Mouse (Mus musculus) forebrain, embryonic 16.5 days (tissue): ENCODE results near the gene Tenm1. TPM values are rescaled to one million over a fixed set of nuclear protein-coding genes. Genes with fewer than 3 reads are reported as not detected.
A peak's percentile ranks its signal among the peaks of the same experiment; 100 is the strongest.

Source experiments
- ATAC-seq: fragments of 200-750 bp; cut with Nextera tagmentation; 2 replicates; pipeline ENCODE4 v1.8.0; 2017; ENCODE audit warnings: mild to moderate bottlenecking, moderate library complexity
- H3K27ac ChIP-seq: fragments of 300-500 bp; sonication (generic); 2 replicates; pipeline ENCODE4 v1.5.1; 2014; ENCODE audit warnings: low read length, control low read depth
- H3K27me3 ChIP-seq: fragments of 300-500 bp; sonication (generic); replicated peaks from 2 replicates; pipeline ENCODE4 v1.6.1; 2014; ENCODE audit warnings: low read length; ENCODE audit not compliant: control insufficient read depth, insufficient read depth
- H3K36me3 ChIP-seq: fragments of 300-500 bp; sonication (generic); 2 replicates; pipeline ENCODE4 v1.6.1; 2014; ENCODE audit not compliant: control insufficient read depth, insufficient read depth
- H3K4me1 ChIP-seq: fragments of 300-500 bp; sonication (generic); replicated peaks from 2 replicates; pipeline ENCODE4 v1.6.1; 2014; ENCODE audit warnings: low read length; ENCODE audit not compliant: control insufficient read depth, insufficient read depth
- H3K4me2 ChIP-seq: fragments of 300-500 bp; sonication (generic); 2 replicates; pipeline ENCODE4 v1.6.1; 2014; ENCODE audit warnings: mild to moderate bottlenecking, low read length, control low read depth
- H3K4me3 ChIP-seq: fragments of 300-500 bp; sonication (generic); replicated peaks from 2 replicates; pipeline ENCODE4 v1.5.1; 2014; ENCODE audit warnings: mild to moderate bottlenecking, low read length, control low read depth
- H3K9ac ChIP-seq: fragments of 300-500 bp; sonication (generic); replicated peaks from 2 replicates; pipeline ENCODE4 v1.6.1; 2014; ENCODE audit warnings: low read depth, low read length, control low read depth
- H3K9me3 ChIP-seq: fragments of 300-500 bp; sonication (generic); 2 replicates; pipeline ENCODE4 v1.6.1; 2016; ENCODE audit warnings: low read length; ENCODE audit not compliant: control insufficient read depth
- WGBS: fragments of 180-500 bp; shearing (Covaris S2); extraction: QIAGEN DNeasy Blood & Tissue Kit; methylation state at CpG from one replicate; pipeline ENCODE4 v1.1.7; 2014; 5-methylcytosine and 5-hydroxymethylcytosine counted together
- polyA plus RNA-seq: library from polyadenylated mRNA; unstranded; fragments of >200 nt; fragmentation: Nextera tagmentation; extraction: Ambion mirVana; gene quantifications from 2 replicates; pipeline ENCODE4 v1.2.1, GENCODE M21; 2015

Gene Tenm1
- polyA plus RNA-seq, 1 experiment from 2014 or later = 28.5 TPM

- no peak overlapping the region for H3K4me2 ChIP-seq
- H3K4me3 ChIP-seq = no peak overlapping the region
- H3K27ac ChIP-seq = no peak overlapping the region
- H3K36me3 ChIP-seq = no peaks in the 10 kb centered on the region
- WGBS = 35% methylated on average over 1 of the region's 1 CpGs
- no peak for ATAC-seq
- H3K27me3 ChIP-seq = no peaks in the 10 kb centered on the region
- no peak overlapping the region for H3K9ac ChIP-seq
- H3K4me1 ChIP-seq = no peaks in the 10 kb centered on the region
- no peaks in the 10 kb centered on the region for H3K9me3 ChIP-seq
Observed at GRCm38 (mm10) chrX:43372526-43372925, 56.4 kb downstream of the Tenm1 start.

DNA sequence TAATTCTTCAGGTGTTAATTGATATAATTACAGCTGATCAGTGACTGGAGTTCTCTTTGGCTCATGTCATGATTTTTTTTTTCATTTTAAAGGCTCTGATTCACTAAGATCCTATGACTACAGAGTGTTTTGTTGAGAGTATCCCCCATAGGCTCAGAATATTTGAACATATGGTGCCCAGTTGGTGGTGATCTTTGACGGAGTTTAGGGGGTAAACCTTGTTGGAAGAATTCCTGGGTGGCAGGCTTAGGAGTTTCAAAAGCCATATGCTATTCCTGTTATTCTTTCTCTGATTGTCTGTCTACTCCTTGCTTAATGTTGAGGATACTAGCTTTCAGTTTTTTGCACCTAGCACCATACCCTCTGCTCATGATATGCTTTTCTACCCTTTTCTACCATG is 109.6 kb downstream of the Tenm1 start:
- H3K9me3 ChIP-seq = no peaks in the 10 kb centered on the region
- H3K4me3 ChIP-seq = no peak overlapping the region
- no peaks in the 10 kb centered on the region for H3K4me1 ChIP-seq
- H3K27ac ChIP-seq = no peak overlapping the region
- no peaks in the 10 kb centered on the region for H3K27me3 ChIP-seq
- no peak for ATAC-seq
- no peak overlapping the region for H3K9ac ChIP-seq
- no peaks in the 10 kb centered on the region for H3K36me3 ChIP-seq
- H3K4me2 ChIP-seq = no peak overlapping the region
- WGBS = 79% methylated on average over 1 of the region's 1 CpGs

DNA sequence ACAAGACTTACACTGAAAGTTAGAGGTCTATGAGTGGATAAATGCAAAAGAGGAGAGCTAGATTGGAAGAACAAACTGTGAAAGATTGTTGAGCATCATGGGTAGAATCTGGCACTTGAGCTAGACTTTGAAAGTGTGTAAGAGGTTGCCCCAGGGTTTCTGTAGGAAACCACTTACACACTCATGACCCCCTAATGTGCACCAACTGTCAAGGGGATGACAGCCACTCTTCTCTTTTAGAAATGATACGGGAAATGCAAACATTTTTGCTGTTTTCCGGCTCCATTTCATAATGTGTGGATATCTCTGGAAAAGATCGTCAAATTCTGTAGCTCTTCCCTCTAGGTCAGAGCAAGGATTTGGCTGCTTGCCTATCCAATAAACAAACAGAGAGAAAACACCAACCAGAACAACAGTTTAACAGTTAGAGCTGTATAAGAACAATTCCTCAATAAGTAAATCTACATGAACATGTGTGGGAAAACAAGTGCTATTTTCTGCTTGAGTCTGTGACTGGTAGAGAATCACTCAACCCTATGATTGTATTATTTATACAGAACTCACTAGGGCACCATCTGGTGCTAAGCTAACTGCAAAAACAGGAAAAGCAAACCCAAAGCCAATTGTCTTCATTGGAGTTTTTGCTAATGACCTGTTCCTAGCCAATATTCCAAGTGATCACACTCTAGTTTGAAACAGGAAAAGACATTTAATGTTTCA is 111.0 kb downstream of the Tenm1 start:
- ATAC-seq = peak; percentile 67
- Histone ChIP-seq H3K36me3 (no peaks in the 10 kb centered on the region), H3K9ac (no peak overlapping the region), H3K27ac (no peak overlapping the region), H3K4me2 (no peak overlapping the region), H3K9me3 (no peaks in the 10 kb centered on the region), H3K4me3 (no peak overlapping the region), H3K4me1 (no peaks in the 10 kb centered on the region), H3K27me3 (no peaks in the 10 kb centered on the region)
- 74% methylated on average over 3 of the region's 3 CpGs for WGBS

DNA sequence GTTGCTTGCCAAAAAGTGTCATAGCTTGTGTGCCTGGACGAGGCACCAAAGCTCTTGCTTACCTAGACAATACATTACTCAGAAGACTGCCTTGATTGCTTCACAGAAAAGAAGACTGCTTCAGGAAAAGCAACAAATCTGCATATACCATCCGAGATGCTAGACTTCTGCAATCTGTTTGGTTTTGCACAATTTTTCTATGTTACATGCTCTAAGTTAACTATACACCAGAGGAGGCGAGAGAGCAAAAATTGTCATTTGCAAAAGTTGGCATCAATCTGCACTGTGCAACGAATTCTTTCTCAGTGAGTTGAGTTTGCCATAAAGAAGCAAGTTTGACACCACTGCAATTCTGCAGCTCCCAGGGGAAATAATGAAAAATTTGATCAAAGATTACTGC is 193.1 kb downstream of the Tenm1 start:
- Histone ChIP-seq H3K4me3 (no peak overlapping the region), H3K27ac (no peak overlapping the region), H3K4me2 (no peak overlapping the region), H3K4me1 (no peaks in the 10 kb centered on the region), H3K27me3 (no peaks in the 10 kb centered on the region), H3K9me3 (no peaks in the 10 kb centered on the region), H3K9ac (no peak overlapping the region), H3K36me3 (no peaks in the 10 kb centered on the region)
- no peak for ATAC-seq
- WGBS = 60% methylated on average over 4 of the region's 4 CpGs

DNA sequence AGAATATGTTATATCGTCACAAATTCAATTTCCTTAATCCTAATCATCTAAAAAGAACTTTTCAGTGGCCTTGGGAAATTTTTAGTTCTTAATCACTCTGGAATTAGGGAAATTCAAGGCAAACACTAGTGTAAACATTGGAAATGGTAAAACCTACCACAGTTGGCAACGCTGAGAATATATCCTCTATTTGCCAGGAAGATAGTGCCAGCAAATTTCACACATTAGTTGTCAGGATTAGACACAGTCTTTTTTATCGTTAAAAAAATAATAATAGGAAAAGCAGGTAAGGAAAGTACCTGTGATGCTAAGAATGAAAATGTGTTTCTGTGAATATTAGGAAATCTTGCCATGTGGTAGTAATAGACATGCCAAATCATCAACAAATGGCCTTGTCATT is 223.9 kb downstream of the Tenm1 start:
- Histone ChIP-seq H3K4me2 (no peak overlapping the region), H3K9me3 (no peaks in the 10 kb centered on the region), H3K4me1 (no peaks in the 10 kb centered on the region), H3K4me3 (no peak overlapping the region), H3K9ac (no peak overlapping the region), H3K27me3 (no peaks in the 10 kb centered on the region), H3K27ac (no peak overlapping the region), H3K36me3 (no peaks in the 10 kb centered on the region)
- ATAC-seq = no peak
- 81% methylated on average over 3 of the region's 3 CpGs for WGBS

DNA sequence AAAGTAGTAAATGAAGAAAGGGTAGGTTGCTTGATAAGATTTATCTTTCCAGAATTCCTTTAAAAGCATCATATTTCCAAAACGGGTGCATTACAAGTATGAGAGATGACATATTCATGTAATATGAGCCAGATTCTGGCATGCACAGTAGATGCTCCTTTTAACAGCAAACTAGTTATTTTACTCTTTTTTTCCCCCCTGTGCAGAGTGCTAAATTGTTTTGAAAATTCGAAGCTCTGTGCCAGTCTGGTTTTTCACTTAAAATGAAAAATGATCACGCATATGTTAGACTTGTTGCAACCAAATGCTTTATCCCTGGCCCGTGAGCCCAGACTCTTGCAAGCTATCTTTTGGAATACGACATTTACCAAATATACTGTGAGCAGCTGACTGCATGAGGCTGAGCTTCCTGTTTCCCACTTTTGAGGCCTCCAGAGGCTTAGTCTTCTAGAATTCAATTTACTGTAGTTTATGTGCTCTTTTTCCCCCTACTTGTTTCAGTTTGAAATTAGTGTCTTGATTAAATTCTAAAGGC is 226.6 kb downstream of the Tenm1 start:
- Histone ChIP-seq H3K9ac (no peak overlapping the region), H3K4me1 (no peaks in the 10 kb centered on the region), H3K9me3 (no peaks in the 10 kb centered on the region), H3K27me3 (no peaks in the 10 kb centered on the region), H3K36me3 (no peaks in the 10 kb centered on the region), H3K4me3 (no peak overlapping the region), H3K4me2 (no peak overlapping the region), H3K27ac (no peak overlapping the region)
- WGBS = 69% methylated on average over 5 of the region's 5 CpGs
- peak; percentile 78 for ATAC-seq

GRCm38 (mm10) chrX:43182975-43183374 is 246.0 kb downstream of the Tenm1 start:
- Histone ChIP-seq H3K4me3 (no peak overlapping the region), H3K4me2 (no peak overlapping the region), H3K9me3 (no peaks in the 10 kb centered on the region), H3K27me3 (no peaks in the 10 kb centered on the region), H3K36me3 (no peaks in the 10 kb centered on the region), H3K27ac (no peak overlapping the region), H3K4me1 (no peaks in the 10 kb centered on the region), H3K9ac (no peak overlapping the region)
- ATAC-seq = no peak
- 53% methylated on average over 1 of the region's 1 CpGs for WGBS

- no peak overlapping the region for H3K9ac ChIP-seq
- H3K27ac ChIP-seq = no peak overlapping the region
- H3K36me3 ChIP-seq = no peaks in the 10 kb centered on the region
- no peak overlapping the region for H3K4me3 ChIP-seq
- no peaks in the 10 kb centered on the region for H3K27me3 ChIP-seq
- WGBS = 71% methylated on average over 3 of the region's 3 CpGs
- no peak for ATAC-seq
- no peaks in the 10 kb centered on the region for H3K4me1 ChIP-seq
- H3K4me2 ChIP-seq = no peak overlapping the region
- no peaks in the 10 kb centered on the region for H3K9me3 ChIP-seq
Observed at GRCm38 (mm10) chrX:43151561-43151960, 277.4 kb downstream of the Tenm1 start.

- no peak for ATAC-seq
- no peak overlapping the region for H3K4me2 ChIP-seq
- no peak overlapping the region for H3K27ac ChIP-seq
- H3K4me1 ChIP-seq = no peaks in the 10 kb centered on the region
- no peaks in the 10 kb centered on the region for H3K36me3 ChIP-seq
- 38% methylated on average over 2 of the region's 2 CpGs for WGBS
- H3K27me3 ChIP-seq = no peaks in the 10 kb centered on the region
- no peak overlapping the region for H3K9ac ChIP-seq
- H3K4me3 ChIP-seq = no peak overlapping the region
- no peaks in the 10 kb centered on the region for H3K9me3 ChIP-seq
Observed at GRCm38 (mm10) chrX:43129696-43130095, 299.2 kb downstream of the Tenm1 start.

GRCm38 (mm10) chrX:43122491-43122890 is 306.4 kb downstream of the Tenm1 start:
- WGBS = 84% methylated on average over 1 of the region's 1 CpGs
- Histone ChIP-seq H3K27ac (no peak overlapping the region), H3K4me1 (no peaks in the 10 kb centered on the region), H3K4me2 (no peak overlapping the region), H3K36me3 (no peaks in the 10 kb centered on the region), H3K9ac (no peak overlapping the region), H3K4me3 (no peak overlapping the region), H3K9me3 (no peaks in the 10 kb centered on the region), H3K27me3 (no peaks in the 10 kb centered on the region)
- ATAC-seq = no peak
